Mouse (Mus musculus) adrenal gland, adult 18-20 months (tissue): ENCODE data around the gene Pttg1. TPM values are rescaled to one million over a fixed set of nuclear protein-coding genes. Genes with fewer than 3 reads are reported as not detected.

ENCODE experiments used
- DNase-seq, 2 experiments: peaks; one replicate each; pipeline ENCODE4 v3.0.0; 2021 to 2022; ENCODE audit warnings: low spot score in 2 of 2
- microRNA-seq, 2 experiments: library from miRNA; unstranded; fragments of <30 nt; microRNA quantifications; one replicate each; pipeline ENCODE4 v1.2.0; 2021; ENCODE audit warnings: borderline number of aligned reads in 2 of 2
- total RNA-seq, 2 experiments: library from RNA; stranded (reverse); gene quantifications; 1 replicate in 1 of 2; 2 replicates in 1 of 2; pipeline ENCODE4 v1.2.3; 2021

Gene Pttg1
- total RNA-seq, 2 experiments from 2014 or later = 40.9 to 45.3 TPM

GRCm38 (mm10) chr11:43379488-43379887 is 46.6 kb downstream of the Pttg1 start:
- no peak for DNase-seq

- DNase-seq = no peak
Observed at GRCm38 (mm10) chr11:43377083-43377850, 48.8 kb downstream of the Pttg1 start.

- DNase-seq = no peak
Observed at GRCm38 (mm10) chr11:43376598-43376997, 49.5 kb downstream of the Pttg1 start.

GRCm38 (mm10) chr11:43374956-43375355 is 51.1 kb downstream of the Pttg1 start:
- no peak for DNase-seq

- DNase-seq = no peak
Observed at GRCm38 (mm10) chr11:43373367-43373766, 52.7 kb downstream of the Pttg1 start.

GRCm38 (mm10) chr11:43371807-43372206 is 54.2 kb downstream of the Pttg1 start:
- DNase-seq = no peak

Small RNAs within 50 kb of the gene (microRNA-seq; reads per million reads assigned to microRNA genes)
- 1,156 to 1,239 reads per million in 2 experiments for gene Mir146

Other genes starting within 250 kb of the Pttg1 start
- 10 to 100 TPM; 38.6 to 41.8 TPM for gene Slu7, start 7.5 kb upstream of the Pttg1 start, total RNA-seq
- 1 to 10 TPM; 7.7 to 8.7 TPM for gene C1qtnf2, start 48.0 kb upstream of the Pttg1 start, total RNA-seq
- 1 to 10 TPM; 1.3 to 2.5 TPM for gene Ccnjl, start 102.5 kb upstream of the Pttg1 start, total RNA-seq
- under 1 TPM; 0.43 to 0.48 TPM for gene 4933415A04Rik, start 160.8 kb upstream of the Pttg1 start, total RNA-seq
- gene Fabp6, start 175.3 kb upstream of the Pttg1 start, total RNA-seq = not detected